Mouse (Mus musculus) embryonic fibroblast, embryonic 13.5 days (primary cell): ENCODE results near the gene Ndufs5.

Source experiments
- CTCF ChIP-seq: IDR thresholded peaks from 2 replicates; pipeline ENCODE4 v1.5.1; 2011; ENCODE audit warnings: mild to moderate bottlenecking, control low read depth, low read length, moderate library complexity, borderline replicate concordance; ENCODE audit not compliant: insufficient read depth
- POLR2A ChIP-seq: IDR thresholded peaks from 2 replicates; pipeline ENCODE4 v1.6.1; 2011; ENCODE audit warnings: low read depth, mild to moderate bottlenecking, control low read depth, low read length, moderate library complexity

DNA sequence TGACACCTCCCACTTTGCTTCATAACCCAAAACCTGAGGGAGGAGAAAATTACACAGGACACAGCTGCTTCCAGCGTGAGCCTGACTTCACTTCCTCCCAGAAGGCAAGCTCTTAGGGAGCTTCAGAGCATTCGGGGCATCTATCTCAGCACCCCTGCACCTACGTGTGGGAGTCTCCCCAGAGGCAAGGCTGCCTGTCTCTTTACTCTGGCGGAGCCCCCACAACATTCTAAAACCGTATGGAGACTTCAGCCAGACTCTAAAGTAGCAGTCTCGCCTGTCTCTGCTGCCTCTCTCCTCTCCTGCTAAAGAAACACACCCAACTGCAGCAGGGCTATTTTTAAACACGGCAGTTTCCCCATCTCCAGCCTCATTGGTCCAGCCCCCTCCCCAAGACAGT is 37.0 kb downstream of the Ndufs5 start:
- TF ChIP-seq POLR2A (no peak), CTCF (no peak)
